Mouse (Mus musculus) embryonic fibroblast, embryonic 13.5 days (primary cell): Measurements from ENCODE around the gene Glul.

Experiments
- CTCF ChIP-seq: IDR thresholded peaks from 2 replicates; pipeline ENCODE4 v1.5.1; 2011; ENCODE audit warnings: mild to moderate bottlenecking, control low read depth, low read length, moderate library complexity, borderline replicate concordance; ENCODE audit not compliant: insufficient read depth
- POLR2A ChIP-seq: IDR thresholded peaks from 2 replicates; pipeline ENCODE4 v1.6.1; 2011; ENCODE audit warnings: low read depth, mild to moderate bottlenecking, control low read depth, low read length, moderate library complexity

DNA sequence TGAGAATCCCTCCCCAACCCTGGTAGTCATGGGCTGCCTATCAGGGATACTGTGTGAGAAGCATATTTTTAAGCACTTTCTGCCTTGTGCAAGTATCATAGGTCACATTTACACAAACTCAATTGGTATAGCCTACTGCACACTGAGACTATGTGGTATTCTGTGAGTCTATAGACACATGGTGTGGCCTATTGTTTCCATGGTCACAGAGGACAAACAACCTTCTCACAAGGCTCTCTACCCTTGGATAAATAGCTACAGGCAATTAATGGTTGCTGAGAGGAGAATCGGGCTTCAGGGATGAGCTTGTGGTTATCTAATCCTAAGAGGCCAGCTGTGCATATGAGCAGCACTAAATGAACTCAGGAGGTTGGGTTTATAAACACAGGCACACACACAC, 58.1 kb downstream of the Glul start:
- TF ChIP-seq CTCF (no peak), POLR2A (no peak)
